Mouse (Mus musculus) adipocyte (in vitro differentiated cells): ENCODE measurements around the gene Slc6a5.
"Not testable (repeated sequence)": the region's sequence is repeated elsewhere in the genome, so short reads cannot be mapped to it uniquely, and the experiment has no call there.

Source experiments
- DNase-seq: peaks from one replicate; pipeline ENCODE4 v3.0.0-alpha.2; 2016; ENCODE audit warnings: low spot score

Slc6a5 gene

GRCm38 (mm10) chr7:49913164-49913563 lies 3.2 kb downstream of the Slc6a5 start:
- DNase-seq = no peak

GRCm38 (mm10) chr7:49913728-49914328 lies 3.9 kb downstream of the Slc6a5 start:
- peak; percentile 84 for DNase-seq

GRCm38 (mm10) chr7:49914946-49915345 lies 5.0 kb downstream of the Slc6a5 start:
- no peak for DNase-seq

- DNase-seq = no peak
Observed at GRCm38 (mm10) chr7:49915471-49915870, 5.5 kb downstream of the Slc6a5 start.

GRCm38 (mm10) chr7:49919494-49919893 lies 9.5 kb downstream of the Slc6a5 start:
- DNase-seq = no peak

GRCm38 (mm10) chr7:49920751-49921150 lies 10.8 kb downstream of the Slc6a5 start:
- no peak for DNase-seq

GRCm38 (mm10) chr7:49922928-49923327 lies 13.0 kb downstream of the Slc6a5 start:
- peak; percentile 24 for DNase-seq

GRCm38 (mm10) chr7:49923376-49923775 lies 13.4 kb downstream of the Slc6a5 start:
- peak; percentile 77 for DNase-seq

GRCm38 (mm10) chr7:49928571-49928970 lies 18.6 kb downstream of the Slc6a5 start:
- no peak for DNase-seq

GRCm38 (mm10) chr7:49929999-49930398 lies 20.1 kb downstream of the Slc6a5 start:
- DNase-seq = no peak

- DNase-seq = not testable (repeated sequence)
Observed at GRCm38 (mm10) chr7:49933386-49934115, 23.6 kb downstream of the Slc6a5 start.

- no peak for DNase-seq
Observed at GRCm38 (mm10) chr7:49936821-49937220, 26.9 kb downstream of the Slc6a5 start.

- no peak for DNase-seq
Observed at GRCm38 (mm10) chr7:49942023-49942422, 32.1 kb downstream of the Slc6a5 start.

- no peak for DNase-seq
Observed at GRCm38 (mm10) chr7:49942490-49942889, 32.5 kb downstream of the Slc6a5 start.

- no peak for DNase-seq
Observed at GRCm38 (mm10) chr7:49946691-49947090, 36.7 kb downstream of the Slc6a5 start.

- peak; percentile 50 for DNase-seq
Observed at GRCm38 (mm10) chr7:49953546-49954181, 43.7 kb downstream of the Slc6a5 start.

GRCm38 (mm10) chr7:49954834-49955233 lies 44.9 kb downstream of the Slc6a5 start:
- DNase-seq = no peak

GRCm38 (mm10) chr7:49957142-49957541 lies 47.2 kb downstream of the Slc6a5 start:
- DNase-seq = no peak

GRCm38 (mm10) chr7:49963764-49964163 lies 53.8 kb downstream of the Slc6a5 start:
- DNase-seq = no peak

- DNase-seq = no peak
Observed at GRCm38 (mm10) chr7:49969516-49969915, 59.6 kb downstream of the Slc6a5 start.

- DNase-seq = no peak
Observed at GRCm38 (mm10) chr7:49974841-49975440, 65.0 kb downstream of the Slc6a5 start, which contains the start of gene Nell1. TSS of gene Nell1 (plus strand) at chr7:49974864.

- no peak for DNase-seq
Observed at GRCm38 (mm10) chr7:49975441-49976121, 65.6 kb downstream of the Slc6a5 start.
